Mouse (Mus musculus): ENCODE data around the gene St3gal3.
A peak's percentile ranks its signal among the peaks of the same experiment; 100 is the strongest.

St3gal3 gene

DNA sequence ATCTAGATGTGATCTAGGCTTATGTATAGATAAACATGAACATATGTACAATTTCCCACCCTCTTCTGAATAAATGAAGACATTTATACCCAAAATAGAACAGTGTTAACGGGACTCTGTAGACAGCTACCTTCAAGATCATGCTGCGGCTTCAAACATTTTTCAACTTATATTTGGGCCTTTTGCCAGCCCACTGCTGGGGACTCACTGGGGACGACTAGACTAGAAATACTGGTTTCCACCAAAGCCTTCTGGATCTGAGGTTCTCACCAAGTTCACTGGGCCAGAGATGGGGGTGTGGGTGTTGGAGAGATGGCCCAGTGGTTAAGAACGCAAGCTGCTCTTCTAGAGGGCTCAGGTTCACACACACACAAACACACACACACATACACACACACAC lies 49.7 kb downstream of the St3gal3 start:
- no peak for DNase-seq

DNA sequence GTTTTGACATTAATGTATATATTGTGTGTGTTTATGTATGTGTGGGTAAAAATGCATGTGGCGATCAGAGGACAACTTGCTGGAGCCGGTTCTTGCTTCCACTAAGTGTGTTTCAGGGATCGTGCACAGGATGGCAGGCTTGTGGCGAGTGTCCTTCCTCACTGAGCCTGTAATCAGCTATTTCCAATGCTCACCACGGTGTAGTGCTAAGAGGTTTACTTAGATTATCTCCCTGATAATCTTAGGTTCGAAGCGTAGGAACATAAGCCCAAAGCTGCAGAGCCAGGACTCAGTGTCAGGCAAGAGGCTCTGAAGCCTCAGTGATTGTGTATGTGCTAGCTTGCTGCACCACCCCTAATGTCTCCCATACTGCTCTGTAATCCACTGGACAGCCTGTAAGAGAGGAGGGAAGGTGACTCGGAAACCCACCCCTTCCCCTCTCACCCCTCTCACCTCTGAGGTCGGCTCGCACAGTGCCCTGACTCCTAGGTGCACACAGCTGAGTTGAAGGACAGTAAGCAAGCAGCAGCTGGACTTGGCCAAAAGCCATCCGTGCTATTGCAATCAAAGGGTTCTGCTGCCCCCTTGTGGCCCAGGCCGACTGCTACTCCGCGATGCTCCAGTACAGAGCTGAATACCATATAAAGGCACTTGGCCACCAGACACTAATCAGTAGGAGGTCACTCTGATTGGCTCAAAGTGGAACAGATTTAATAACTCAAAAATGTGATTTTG lies 51.3 kb downstream of the St3gal3 start:
- DNase-seq = peak; percentile 67 to 88

DNA sequence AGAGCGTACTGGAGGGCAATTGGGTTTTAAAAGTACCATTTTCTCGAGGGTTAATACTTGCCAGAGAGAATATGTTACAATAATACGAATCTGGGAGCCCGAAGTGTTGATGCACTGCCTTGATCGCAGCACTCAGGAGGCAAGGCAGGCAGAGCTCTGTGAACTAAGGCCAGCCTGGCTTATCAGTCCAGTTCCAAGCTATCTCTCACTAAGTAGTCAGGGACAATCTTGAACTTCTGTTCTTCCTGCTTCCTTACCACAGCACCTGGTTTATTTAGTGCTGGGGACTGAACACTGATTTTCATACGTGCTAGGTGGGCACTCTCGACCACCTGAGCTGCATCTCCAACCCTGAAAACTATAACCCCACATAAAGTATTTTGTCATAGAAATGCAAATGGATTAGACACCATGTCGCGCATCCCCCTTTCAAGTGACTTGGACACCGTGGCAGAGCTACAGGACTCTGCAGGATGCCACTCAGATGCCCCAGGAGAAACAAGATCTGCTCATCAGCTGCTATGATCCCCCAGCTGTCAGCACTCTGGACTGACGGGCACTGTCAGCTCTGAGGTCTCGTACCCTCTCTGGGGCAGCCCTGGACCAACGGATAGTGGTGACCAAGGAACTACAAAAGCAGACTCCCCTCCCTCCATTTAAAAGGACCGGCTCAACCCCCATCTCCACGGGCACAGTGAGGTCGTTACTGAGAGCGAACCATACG lies 52.9 kb downstream of the St3gal3 start:
- DNase-seq = no peak

DNA sequence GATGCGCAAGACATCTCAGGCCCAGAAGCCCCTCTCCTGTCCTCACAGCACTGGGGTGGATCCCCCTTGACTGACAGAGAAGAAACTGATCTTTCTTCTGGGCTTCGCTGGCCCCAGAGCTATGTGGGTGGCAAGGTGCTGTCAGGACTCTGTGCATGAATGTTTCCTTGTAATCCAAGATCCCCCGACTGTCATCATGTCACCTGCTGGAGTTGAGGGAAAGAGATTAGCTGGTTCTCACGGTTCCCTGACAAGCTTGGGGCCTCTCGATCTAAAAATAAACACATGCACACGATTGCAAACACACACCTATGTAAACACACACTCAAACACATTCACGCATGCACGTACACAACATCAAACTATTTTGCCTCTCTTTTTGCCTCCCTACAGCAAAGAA lies 54.2 kb downstream of the St3gal3 start:
- DNase-seq = no peak

DNA sequence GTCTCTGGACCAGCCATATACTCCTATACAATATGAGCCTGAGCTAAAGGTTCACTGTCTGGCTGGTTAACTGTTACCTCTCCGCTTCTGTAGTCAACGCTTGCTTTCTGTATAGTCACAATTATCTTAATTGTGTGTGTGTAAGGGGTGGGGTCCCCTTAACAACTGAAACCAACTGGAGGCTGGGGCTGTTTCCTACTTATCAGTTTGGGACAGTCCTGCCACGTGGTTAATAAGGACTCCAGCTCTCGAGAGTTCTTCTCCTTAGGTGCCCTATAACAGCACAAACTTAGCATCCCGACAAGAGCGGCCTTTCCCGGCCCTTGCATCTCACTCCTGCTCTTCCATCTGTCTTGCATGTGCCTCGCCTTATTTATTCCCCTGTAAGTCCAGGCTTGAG lies 55.5 kb downstream of the St3gal3 start:
- DNase-seq = no peak

DNA sequence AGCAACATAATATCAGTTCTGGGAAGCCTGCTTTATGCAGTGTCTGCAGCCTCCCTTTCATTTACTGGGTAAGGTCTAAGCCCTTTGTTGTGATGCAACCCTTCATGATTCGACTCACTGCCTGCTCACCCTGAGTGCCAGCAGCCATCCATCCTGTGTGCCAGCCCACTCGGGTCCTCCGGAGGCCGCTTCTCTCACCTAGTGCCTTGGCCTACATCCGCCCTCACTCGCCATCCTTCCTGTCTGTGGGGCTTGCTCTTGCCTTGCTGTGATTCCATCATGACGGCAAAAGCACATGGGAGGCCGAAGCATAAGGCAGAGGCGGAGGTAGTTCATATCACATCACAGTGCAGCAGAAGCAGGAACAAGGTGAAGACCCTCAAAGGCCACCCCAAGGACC lies 56.1 kb downstream of the St3gal3 start:
- no peak for DNase-seq

DNA sequence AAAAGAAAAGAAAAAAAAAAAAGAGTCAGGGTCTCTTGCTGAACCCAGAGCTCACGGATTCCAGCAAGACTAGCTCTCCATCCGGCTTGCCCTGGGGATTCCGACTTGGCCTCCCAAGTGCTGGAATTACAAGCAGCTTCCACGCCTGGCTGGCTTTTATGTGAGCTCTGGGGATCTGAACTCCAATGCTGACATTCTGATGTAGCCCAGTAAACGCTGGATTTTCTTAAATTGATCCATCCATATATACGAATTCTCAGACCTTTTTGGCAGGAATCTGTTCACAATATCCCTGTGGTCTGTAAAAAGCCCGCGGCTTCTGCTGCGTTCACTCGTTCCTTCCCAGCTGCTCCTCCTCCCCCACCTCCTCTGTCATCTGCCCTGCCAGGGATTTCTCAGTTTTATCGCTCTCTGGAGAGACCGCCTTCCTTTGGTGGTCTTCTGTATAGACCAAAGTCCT lies 57.4 kb downstream of the St3gal3 start:
- no peak for DNase-seq

DNA sequence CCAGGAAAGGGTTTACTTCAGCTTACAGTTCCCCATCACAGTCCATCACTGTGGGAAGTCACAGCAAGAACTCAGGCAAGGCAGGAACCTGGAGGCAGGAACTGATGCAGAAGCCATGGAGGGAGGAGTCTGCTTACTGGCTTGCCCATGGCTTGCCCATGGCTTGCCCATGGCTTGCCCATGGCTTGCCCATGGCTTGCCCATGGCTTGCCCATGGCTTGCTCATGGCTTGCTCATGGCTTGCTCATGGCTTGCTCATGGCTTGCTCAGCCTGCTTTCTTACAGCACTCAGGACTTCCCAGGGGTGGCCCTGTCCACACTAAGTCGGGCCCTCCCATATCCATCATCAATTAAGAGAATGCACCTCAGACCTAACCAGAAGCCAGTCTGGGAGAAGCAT lies 58.1 kb downstream of the St3gal3 start:
- no peak for DNase-seq

DNA sequence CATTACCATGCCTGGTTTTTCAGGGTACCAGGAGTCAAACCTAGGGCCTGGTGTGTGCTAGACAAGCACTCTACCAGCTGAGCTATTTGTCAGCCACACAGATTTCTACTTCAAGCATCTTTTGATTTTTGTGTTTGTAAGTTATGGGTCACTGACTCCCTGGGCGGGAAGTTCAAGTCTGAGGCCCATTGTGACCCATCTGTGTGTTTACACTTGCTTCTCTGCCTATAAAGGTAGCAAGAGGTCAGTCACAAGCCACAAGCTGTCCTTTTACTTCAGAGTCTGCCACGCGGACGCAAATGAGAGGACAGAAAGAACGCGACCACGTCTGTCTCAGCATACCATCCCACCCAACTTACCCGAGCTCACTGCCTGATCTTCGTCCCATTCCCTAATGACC lies 59.4 kb downstream of the St3gal3 start:
- DNase-seq = no peak

DNA sequence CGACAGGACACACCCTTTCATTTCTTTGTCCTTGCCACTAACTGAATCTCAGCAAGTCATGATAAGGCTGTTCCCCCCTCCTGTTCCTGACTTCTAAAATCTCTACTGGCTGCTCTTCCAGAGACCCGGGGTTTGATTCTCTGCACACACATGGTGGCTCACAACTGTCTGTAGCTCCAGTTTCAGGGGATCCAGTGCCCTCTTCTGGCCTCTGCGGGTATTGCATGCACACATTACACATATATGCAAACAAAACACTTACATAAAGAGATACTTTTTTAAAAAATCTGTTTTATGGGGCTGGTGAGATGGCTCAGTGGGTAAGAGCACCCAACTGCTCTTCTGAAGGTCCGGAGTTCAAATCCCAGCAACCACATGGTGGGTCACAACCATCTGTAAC lies 60.5 kb downstream of the St3gal3 start:
- DNase-seq = peak in 1 of 2 experiments; percentile 10

DNA sequence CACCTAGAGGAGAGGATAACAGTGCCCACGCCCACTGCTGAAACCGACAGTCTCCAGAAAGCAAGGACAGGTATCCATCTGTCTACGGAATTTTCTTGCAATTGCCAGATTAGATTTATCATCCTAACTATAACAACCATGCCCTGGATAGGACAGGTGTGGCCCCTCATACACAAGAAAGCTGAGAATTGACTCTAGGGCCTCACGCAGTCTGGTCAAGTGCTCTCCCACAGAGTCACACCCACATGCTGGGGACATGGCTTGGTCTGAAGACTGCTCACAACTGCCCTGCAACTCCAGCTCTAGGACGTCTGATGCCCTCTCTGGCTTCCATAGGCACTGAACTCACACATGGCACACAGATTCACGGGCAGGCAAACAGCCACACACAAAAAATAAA lies 61.6 kb downstream of the St3gal3 start:
- no peak for DNase-seq

DNA sequence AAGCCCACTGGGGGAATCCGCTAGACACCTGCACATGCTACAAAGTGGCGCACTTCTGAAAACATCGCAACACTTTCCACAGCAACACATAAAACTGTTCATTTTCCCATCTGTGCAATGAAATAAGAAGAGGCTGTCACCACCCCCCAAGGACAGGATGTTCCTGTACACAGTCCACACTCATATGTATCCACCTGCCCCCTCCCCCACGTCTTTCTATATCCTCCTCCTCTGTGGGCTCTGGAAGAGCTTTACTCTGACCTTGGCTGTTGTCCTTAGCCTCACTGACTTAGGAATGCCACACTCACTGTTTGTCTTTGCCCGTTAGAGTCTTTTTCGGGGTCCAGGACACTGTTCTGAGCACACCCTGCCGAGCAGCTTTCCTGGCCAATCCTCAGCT lies 62.8 kb downstream of the St3gal3 start:
- DNase-seq = no peak

DNA sequence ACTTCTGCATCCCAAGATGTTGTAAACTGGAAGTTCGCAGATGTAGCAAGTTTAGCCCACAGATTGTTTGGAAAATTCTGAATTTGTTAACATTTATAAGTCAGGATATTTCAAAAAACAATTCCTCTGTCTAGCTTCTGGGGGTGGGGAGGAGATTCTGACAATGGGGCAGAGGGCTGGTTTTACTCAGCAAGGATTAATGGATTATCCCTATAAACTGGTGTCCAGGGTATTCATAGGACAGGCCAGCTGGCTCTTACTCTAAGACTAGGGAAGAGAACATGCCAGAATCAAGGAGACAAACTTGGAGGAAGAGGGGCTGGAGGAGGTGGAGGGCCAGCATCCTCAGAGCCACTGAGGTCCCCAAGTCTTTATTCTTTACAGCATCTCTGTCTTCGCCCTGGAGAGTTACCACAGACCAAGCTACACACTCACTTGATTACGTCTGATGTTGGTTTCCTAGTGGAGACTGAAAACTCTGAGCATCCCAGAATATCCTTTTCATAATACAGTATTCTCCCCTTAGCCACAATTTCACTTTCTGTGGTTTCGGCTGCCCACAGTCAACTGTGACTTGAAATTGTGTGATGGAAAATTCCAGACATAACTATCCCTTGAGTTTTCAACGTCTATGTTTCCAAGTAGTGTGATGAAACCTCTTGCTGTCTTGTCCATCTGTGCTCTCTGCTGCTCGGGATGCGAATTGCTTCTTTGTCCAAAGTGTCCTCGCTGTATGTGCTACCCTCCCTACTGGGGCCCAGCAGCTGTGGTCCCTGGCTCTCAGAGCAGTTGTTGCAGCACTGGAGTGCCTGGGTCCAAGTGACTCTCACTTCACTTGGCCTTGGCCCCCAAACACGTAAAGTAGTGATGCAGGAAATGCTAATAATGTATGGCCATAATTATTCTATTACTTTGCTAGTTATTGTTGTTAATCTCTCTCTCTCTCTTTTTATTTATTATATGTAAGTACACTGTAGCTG lies 64.2 kb downstream of the St3gal3 start:
- DNase-seq = no peak

DNA sequence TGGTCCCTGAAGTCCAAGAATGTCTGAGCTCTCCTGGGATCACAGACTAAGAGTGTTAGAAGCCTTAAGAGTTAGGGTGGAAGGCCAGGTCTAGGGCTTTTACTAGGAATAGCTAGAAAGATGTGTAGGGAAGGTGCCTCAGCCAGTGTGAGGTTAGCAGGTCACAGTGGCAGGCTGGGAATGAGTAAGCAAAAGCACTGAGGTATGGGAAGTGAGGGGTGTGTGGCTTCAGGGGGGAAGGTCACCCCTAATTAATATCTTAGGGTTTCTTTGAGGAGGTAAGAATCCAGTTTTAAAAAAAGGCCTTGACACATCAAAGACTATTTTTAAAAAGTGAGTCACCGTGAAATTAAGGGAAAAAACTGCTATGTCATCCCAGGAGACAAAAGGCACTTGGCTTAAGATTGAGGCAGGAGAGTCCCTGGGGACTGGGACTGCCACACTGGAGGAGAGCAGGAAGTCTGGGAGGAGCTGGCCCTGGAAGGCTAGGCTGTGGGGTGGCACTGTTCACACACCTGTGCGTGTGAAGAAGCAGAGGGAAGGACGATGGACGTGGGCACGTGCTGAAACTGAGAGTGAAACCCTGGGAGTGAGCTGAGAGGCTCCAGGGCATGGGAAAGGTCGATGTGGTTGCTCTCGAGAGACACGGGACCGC lies 72.8 kb downstream of the St3gal3 start:
- DNase-seq = no peak

DNA sequence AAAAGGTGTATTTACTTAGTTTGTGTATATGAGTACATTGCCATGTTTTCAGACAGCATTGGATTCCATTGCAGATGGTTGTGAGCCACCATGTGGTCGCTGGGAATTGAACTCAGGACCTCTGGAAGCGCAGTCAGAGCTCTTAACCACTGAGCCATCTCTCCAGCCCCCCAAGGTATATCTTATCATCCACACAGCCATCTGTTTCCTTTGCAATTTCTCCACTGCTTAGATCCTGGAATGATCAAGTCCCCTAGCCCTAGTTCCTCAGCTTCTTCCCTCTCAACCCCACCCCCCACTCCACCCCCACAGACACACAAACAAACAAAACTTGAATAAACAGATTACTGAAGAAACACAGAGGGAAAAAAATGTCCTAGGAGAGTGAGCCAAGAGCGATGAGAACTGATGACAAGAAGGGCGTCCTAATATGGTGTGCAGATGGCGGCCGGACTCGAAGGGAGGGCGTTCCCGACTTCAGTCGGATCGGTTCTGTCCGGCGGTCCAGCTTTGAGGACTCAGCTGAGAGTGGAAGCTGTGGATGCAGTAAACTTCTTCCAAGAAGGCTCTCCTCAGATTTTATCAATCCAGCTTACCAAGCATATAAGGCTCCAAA lies 73.7 kb downstream of the St3gal3 start:
- no peak for DNase-seq

DNA sequence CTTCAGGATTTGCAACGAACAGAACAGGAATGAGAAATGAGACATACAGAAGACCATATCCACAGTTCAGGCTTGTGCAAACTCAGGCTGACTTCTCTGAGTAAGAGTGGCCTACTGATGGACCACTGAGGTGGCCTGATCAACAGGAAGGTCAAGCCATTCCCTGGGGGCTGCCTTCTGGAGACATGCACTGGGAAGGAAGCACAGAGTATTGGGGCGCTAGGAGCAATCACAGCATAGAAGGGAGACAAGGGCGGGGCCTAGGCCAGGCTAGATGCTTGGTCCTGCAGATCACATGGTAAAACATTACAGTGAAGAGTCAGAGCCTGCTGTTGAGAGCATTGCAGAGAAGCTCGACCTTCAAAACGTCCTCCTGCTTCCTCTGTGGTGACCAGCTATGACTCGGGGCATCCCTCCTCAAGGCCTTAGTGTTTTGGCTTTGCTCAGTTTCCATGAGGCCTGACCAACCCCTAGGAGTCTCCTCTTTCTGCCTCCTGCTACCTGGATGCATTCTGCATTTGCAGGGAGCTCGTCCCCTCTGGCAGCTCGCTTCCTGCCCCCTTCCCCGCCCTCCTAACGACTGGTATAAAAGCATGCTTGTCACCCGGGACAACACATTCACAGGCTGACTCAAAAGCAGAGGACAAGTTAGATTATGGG lies 74.8 kb downstream of the St3gal3 start:
- DNase-seq = no peak

DNA sequence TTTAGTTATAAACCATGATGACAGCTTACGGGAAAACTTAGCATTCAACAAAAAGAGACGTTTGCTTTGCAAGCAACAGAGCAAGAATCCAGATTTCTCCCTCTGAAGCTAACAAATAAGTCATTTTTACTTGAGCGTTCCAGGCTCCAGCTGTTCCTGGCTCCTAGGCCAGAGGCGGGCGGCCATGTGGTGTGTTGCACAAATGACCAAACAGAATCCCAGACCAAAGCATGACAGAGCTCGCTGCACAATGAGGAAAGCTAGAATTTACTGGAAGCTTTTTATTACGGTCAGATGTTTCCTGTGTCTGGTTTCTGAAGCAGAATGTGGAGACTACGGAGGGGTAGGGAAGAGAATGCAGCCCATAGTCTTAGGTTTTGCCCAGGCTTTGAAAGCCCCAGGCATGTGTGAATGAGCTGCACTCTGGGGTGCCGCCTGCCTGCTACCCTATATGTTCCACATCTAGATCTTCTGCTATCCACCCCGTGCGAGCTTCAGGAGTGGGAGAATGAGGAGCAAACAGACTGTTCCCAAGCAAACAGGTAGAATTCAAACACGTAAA lies 76.5 kb downstream of the St3gal3 start:
- no peak for DNase-seq

DNA sequence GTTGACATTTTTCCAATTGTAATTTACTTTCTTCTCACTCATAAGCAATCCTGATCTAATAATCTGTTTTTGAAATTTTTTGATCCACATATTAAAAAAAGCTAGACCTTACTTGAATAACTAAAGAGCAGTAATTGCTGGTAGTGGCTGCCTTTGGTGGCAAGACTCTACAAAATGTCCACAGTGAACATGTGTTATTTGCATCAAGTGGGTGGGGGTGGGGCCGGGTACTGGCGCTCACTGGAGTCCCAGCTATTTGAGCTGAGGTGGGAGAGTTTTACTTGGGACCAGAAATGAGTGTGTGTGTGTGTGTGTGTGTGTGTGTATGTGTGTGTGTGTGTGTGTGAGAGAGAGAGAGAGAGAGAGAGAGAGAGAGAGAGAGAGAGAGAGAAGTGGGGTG lies 77.6 kb downstream of the St3gal3 start:
- no peak for DNase-seq

DNA sequence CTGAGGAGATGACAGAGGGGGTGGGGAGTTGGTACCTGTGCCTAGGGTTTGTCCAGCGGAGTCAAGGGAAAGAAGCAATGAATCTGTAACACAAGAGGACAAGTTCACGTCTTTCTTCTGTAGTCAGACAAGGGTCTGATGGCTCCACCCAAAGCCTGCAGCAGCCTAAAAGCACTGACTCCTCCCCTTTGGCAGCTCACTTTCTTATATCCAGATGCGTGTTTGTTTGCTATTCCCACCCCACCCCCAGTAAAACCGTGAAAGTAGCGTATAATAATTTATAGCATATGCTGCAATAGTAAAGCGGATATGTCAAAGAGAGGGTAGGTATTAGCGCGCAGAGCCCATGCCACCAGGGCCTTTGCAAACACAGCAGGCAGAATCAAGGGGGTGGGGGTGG lies 80.1 kb downstream of the St3gal3 start:
- no peak for DNase-seq

DNA sequence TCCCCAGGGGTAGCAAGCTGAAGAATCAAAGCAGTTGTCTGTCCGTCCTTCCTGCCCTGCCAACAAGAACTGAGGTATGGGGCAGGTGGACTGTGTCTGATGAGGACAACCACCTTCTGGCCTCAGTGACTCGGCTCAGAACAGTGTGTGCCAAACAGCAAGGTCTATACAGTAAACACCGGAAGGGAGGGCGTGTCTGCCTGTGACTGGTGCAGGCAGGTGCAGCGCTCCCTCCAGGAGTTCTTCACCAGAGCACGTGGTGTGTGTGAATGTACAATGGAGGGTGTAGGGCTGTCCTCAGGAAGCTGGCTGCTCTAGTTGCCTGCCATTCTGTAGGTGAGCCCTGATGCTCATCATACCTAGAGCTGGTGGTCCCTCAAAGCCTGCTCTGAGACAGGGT lies 80.8 kb downstream of the St3gal3 start:
- DNase-seq = no peak

DNA sequence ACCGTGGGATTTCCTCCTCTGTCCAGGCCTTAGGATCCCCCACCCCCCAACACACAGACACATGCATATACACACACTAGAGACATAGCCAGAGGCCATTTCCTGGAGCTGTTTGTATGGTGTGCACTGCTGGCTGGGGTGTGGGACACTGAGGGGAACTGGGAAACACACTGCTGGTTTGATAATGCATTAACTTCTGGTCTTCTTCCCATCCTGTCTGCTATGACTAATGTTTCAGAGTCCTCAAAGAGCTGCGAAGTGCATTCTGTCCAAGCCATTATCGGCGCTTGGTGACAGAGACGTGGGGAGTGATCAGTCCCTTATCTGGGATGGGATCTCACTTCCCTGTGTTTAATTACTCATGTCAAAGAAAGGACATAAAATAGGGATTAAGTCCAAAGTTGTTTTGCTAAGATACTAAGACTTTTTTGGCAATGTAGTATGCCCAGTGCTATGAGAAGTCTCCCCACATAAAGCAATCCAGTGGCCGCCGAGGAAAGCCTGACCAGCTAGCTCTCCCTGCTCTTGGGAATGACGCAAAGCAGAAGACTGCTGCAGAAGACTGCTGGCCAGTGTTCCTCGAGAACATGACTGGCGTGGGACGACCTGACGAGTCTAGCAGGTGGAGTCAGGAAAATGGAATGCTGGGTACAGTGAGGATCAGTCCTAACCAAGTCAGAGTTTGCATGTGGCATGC lies 85.0 kb downstream of the St3gal3 start:
- no peak for DNase-seq

Data from spleen, adult 18-20 months (tissue).